Mouse (Mus musculus): ENCODE data around the gene Sorbs1. TPM values are rescaled to one million over a fixed set of nuclear protein-coding genes. Genes with fewer than 3 reads are reported as not detected.

The Sorbs1 gene
- polyA plus RNA-seq, 1 experiment from 2014 or later: 92.0 TPM

DNA sequence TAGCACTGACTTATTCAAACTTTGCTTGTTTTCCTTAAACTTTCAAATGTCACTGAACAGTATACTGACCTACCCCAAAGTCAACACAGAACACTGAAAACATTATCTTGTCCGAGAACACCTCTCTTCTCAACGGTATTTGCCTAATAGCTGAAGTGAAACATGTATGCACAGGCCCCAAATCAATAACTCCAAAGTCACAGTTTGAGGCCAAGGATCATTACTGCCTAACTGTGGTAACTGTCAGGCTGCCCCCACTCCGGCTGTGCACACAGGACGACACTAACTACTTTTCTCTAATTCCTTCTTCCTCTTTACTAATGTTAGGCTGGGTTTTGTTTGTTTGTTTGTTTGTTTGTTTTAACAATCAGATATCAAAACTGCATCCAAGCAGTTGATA, 103.1 kb downstream of the Sorbs1 start:
- WGBS: 72% methylated on average over 4 of the region's 4 CpGs
- no peaks in the 10 kb centered on the region for H3K9me3 ChIP-seq
- no peak overlapping the region for H3K9ac ChIP-seq
- no peaks in the 10 kb centered on the region for H3K27me3 ChIP-seq
- H3K4me2 ChIP-seq: no peak overlapping the region
- H3K27ac ChIP-seq (replicated peaks): 0 out of 2 replicates have a peak overlapping the region, but pooled peaks have one; percentile 43
- peaks cover 23% of the 10 kb centered on the region for H3K4me1 ChIP-seq (replicated peaks)
- no peak for ATAC-seq (ENCODE audit: low FRiP score, low read depth)
- H3K4me3 ChIP-seq: no peak overlapping the region
- H3K36me3 ChIP-seq: no peaks in the 10 kb centered on the region

DNA sequence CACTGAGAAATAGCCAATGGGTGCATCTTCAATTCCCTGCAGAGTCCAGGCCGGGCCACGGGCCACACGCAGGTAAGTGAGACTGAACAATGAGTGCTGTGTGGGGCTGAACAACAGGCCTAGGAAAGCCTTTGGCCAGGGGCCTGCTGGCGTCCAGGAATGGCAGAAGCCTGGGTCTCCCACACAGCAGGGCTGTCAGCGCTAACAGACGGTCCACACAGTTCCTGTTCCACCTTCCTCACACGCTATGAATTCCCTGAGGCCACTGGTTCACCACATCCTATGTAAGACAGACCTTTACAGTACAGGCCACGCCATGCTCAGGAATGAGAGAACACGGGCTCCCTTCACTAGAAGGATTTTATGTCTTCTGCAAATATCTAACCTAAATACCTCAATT, 103.5 kb downstream of the Sorbs1 start:
- H3K27me3 ChIP-seq: no peaks in the 10 kb centered on the region
- H3K9ac ChIP-seq: no peak overlapping the region
- H3K36me3 ChIP-seq: no peaks in the 10 kb centered on the region
- H3K9me3 ChIP-seq: no peaks in the 10 kb centered on the region
- H3K27ac ChIP-seq (replicated peaks): 0 out of 2 replicates have a peak overlapping the region, but pooled peaks have one; percentile 14
- peak; percentile 27; the same call in 1 of the 2 replicates for ATAC-seq (ENCODE audit: low FRiP score, low read depth)
- WGBS: 60% methylated on average over 9 of the region's 9 CpGs
- H3K4me1 ChIP-seq (replicated peaks): peaks cover 20% of the 10 kb centered on the region
- H3K4me2 ChIP-seq: no peak overlapping the region
- H3K4me3 ChIP-seq: no peak overlapping the region

DNA sequence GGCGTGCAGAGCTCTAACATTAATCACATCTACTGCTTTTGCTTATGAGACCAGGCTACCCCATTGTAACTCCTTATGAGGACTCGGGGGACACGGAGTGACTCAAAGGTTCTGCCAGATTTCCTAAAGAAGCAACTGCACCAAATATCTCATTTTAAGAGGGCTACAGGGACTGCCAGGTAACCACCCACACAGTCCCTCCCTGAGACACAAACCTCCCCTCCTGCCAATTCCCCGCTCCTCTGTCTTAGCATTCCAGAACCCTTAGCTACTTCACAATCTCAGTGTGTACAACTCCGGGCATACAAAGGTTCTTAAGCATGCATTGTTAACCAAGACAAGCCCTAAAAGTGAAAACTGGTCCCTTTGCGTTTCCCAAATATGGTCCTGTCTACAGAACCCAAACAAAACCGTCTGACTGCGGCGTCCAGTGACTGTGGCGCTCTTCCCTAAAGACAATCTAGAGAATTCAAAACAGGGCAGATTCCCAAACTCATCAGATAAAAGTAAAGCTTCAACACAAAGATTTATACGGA, 104.0 kb downstream of the Sorbs1 start:
- Histone ChIP-seq H3K36me3 (no peaks in the 10 kb centered on the region), H3K4me2 (no peak overlapping the region), H3K4me3 (no peak overlapping the region), H3K9ac (no peak overlapping the region), H3K27me3 (no peaks in the 10 kb centered on the region), H3K9me3 (no peaks in the 10 kb centered on the region), H3K27ac (replicated peaks) (0 out of 2 replicates have a peak overlapping the region, but pooled peaks have one; percentile 14), H3K4me1 (replicated peaks) (peaks cover 17% of the 10 kb centered on the region; the same call in 1 of the 2 replicates)
- WGBS: 82% methylated on average over 11 of the region's 11 CpGs
- ATAC-seq (ENCODE audit: low FRiP score, low read depth): no peak

DNA sequence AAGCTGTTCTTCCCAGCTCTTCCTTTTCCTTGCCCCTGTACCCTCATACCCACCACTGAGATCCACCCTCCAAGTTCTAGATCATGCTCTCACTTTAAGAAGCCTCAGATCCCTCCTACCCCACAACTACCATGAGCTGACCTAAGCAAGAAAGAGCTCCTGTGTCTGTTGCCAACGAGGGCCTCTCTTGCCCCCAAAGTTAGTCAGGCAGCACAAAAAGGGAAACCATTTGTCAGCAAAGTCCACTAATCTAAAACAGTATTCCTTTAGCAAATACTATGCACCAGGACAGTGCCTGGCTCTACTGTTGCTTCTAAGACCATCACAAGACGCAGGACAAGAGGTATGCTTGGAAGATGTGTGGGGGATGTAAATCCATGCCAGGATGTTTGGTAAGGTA, 106.4 kb downstream of the Sorbs1 start:
- no peaks in the 10 kb centered on the region for H3K9me3 ChIP-seq
- no peaks in the 10 kb centered on the region for H3K27me3 ChIP-seq
- WGBS: 87% methylated on average over 2 of the region's 2 CpGs
- no peak overlapping the region for H3K4me3 ChIP-seq
- H3K4me1 ChIP-seq (replicated peaks): peaks cover 17% of the 10 kb centered on the region; the same call in 1 of the 2 replicates
- H3K36me3 ChIP-seq: no peaks in the 10 kb centered on the region
- H3K27ac ChIP-seq (replicated peaks): no peak overlapping the region
- ATAC-seq (ENCODE audit: low FRiP score, low read depth): no peak
- H3K4me2 ChIP-seq: no peak overlapping the region
- no peak overlapping the region for H3K9ac ChIP-seq

DNA sequence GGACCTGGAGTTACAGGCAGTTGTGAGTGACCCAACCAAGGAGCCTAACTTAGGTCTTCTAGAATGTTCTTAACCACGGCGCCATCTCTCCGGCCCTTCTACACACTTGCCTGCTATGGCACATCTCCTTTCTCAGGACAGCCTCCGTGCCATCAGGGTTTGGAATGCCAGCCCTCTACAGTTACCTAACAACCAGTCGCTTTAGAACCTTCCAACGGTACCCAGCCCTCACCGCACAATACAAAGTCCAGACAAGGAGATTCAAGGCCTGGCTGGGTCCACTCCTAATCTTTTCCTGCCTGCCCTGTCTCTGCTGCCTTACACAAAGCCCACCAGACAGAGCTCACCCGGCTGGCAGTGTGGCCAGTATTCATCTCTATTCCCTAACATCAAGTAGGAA, 106.9 kb downstream of the Sorbs1 start:
- H3K36me3 ChIP-seq: no peaks in the 10 kb centered on the region
- 95% methylated on average over 8 of the region's 8 CpGs for WGBS
- H3K9me3 ChIP-seq: no peaks in the 10 kb centered on the region
- ATAC-seq (ENCODE audit: low FRiP score, low read depth): no peak
- no peak overlapping the region for H3K4me3 ChIP-seq
- no peaks in the 10 kb centered on the region for H3K27me3 ChIP-seq
- H3K9ac ChIP-seq: no peak overlapping the region
- peaks cover 17% of the 10 kb centered on the region; the same call in 1 of the 2 replicates for H3K4me1 ChIP-seq (replicated peaks)
- H3K27ac ChIP-seq (replicated peaks): no peak overlapping the region
- no peak overlapping the region for H3K4me2 ChIP-seq

DNA sequence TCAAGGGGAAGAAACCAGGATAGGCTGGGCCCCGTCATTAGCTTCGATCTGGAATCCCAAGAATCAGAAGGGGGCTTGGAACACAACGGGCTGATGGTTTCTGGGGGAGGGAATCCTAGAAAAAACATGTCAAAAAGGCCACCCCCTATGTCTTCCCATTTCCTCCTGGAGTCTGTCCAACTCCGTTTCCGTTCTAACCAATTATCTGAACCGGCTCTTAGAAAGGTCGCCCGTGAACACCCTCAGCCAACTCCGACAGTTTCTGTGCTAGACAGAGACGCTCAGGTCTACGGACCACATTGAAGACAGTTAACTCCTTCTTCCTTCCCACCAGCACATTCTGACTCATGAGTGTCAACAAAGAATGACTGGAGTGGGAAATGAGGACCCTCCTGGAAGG, 107.8 kb downstream of the Sorbs1 start:
- no peak overlapping the region for H3K9ac ChIP-seq
- no peaks in the 10 kb centered on the region for H3K36me3 ChIP-seq
- ATAC-seq (ENCODE audit: low FRiP score, low read depth): no peak
- H3K4me1 ChIP-seq (replicated peaks): peaks cover 9% of the 10 kb centered on the region; the same call in 1 of the 2 replicates
- 0 out of 2 replicates have a peak overlapping the region, but pooled peaks have one; percentile 4 for H3K27ac ChIP-seq (replicated peaks)
- 59% methylated on average over 11 of the region's 11 CpGs for WGBS
- H3K4me3 ChIP-seq: no peak overlapping the region
- H3K9me3 ChIP-seq: no peaks in the 10 kb centered on the region
- no peaks in the 10 kb centered on the region for H3K27me3 ChIP-seq
- H3K4me2 ChIP-seq: no peak overlapping the region

GRCm38 (mm10) chr19:40404582-40404981, 109.0 kb downstream of the Sorbs1 start:
- Histone ChIP-seq H3K4me3 (no peak overlapping the region), H3K36me3 (no peaks in the 10 kb centered on the region), H3K27me3 (no peaks in the 10 kb centered on the region), H3K4me2 (no peak overlapping the region), H3K4me1 (replicated peaks) (0 out of 2 replicates have a peak, but pooled peaks cover 3% of the 10 kb centered on the region), H3K27ac (replicated peaks) (no peak overlapping the region), H3K9ac (no peak overlapping the region), H3K9me3 (no peaks in the 10 kb centered on the region)
- 84% methylated on average over 2 of the region's 2 CpGs for WGBS
- ATAC-seq (ENCODE audit: low FRiP score, low read depth): no peak

GRCm38 (mm10) chr19:40403999-40404398, 109.6 kb downstream of the Sorbs1 start:
- WGBS: 85% methylated on average over 4 of the region's 4 CpGs

GRCm38 (mm10) chr19:40402155-40402963, 111.2 kb downstream of the Sorbs1 start:
- no peak overlapping the region for H3K9ac ChIP-seq
- WGBS: 78% methylated on average over 15 of the region's 15 CpGs

More at GRCm38 (mm10) chr19:40403999-40404398, 109.6 kb downstream of the Sorbs1 start:
- Histone ChIP-seq H3K4me3 (no peak overlapping the region), H3K9ac (no peak overlapping the region), H3K4me2 (no peak overlapping the region), H3K36me3 (no peaks in the 10 kb centered on the region), H3K27me3 (no peaks in the 10 kb centered on the region), H3K4me1 (replicated peaks) (0 out of 2 replicates have a peak, but pooled peaks cover 3% of the 10 kb centered on the region), H3K9me3 (no peaks in the 10 kb centered on the region), H3K27ac (replicated peaks) (no peak overlapping the region)
- no peak for ATAC-seq (ENCODE audit: low FRiP score, low read depth)

GRCm38 (mm10) chr19:40401213-40401612, 112.4 kb downstream of the Sorbs1 start:
- Histone ChIP-seq H3K27ac (replicated peaks) (no peak overlapping the region), H3K9ac (no peak overlapping the region), H3K36me3 (peaks cover 7% of the 10 kb centered on the region; the same call in 1 of the 2 replicates), H3K9me3 (no peaks in the 10 kb centered on the region), H3K4me1 (replicated peaks) (peaks cover 7% of the 10 kb centered on the region), H3K4me3 (no peak overlapping the region), H3K4me2 (no peak overlapping the region), H3K27me3 (no peaks in the 10 kb centered on the region)
- WGBS: 74% methylated on average over 7 of the region's 7 CpGs
- no peak for ATAC-seq (ENCODE audit: low FRiP score, low read depth)

More at GRCm38 (mm10) chr19:40402155-40402963, 111.2 kb downstream of the Sorbs1 start:
- no peak for ATAC-seq (ENCODE audit: low FRiP score, low read depth)
- Histone ChIP-seq H3K4me1 (replicated peaks) (0 out of 2 replicates have a peak, but pooled peaks cover 3% of the 10 kb centered on the region), H3K4me3 (no peak overlapping the region), H3K4me2 (no peak overlapping the region), H3K27me3 (no peaks in the 10 kb centered on the region), H3K9me3 (no peaks in the 10 kb centered on the region), H3K36me3 (peaks cover 7% of the 10 kb centered on the region; the same call in 1 of the 2 replicates), H3K27ac (replicated peaks) (no peak overlapping the region)

DNA sequence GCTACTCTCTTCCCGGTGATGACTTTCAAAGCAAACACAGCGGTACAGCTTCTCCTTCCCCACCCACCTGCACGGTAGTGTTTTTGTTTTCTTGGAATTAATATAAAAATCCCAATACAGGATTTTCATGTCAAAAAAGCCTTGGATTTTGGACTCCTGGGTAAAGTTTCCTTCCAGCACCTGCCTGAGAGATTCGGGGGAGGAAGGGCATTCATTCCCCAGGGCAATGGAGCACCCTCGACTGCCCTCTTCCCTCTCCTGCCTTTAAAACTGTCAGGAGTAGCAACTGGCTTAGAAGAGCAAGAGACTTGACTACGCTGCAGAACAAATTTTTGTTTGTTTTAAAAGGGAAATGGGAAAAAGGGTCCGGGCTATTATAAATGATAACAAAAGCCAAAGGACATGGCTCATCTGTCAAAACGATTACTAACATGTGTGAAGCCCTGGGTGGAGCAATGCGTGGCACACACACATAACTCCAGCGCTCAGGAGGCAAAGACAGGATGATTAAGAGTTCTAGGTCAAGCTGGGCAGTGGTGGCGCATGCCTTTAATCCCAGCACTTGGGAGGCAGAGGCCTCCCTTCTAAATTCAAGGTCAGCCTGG, 113.1 kb downstream of the Sorbs1 start:
- Histone ChIP-seq H3K27me3 (no peaks in the 10 kb centered on the region), H3K27ac (replicated peaks) (no peak overlapping the region), H3K36me3 (peaks cover 7% of the 10 kb centered on the region; the same call in 1 of the 2 replicates), H3K4me2 (no peak overlapping the region), H3K9ac (no peak overlapping the region), H3K9me3 (no peaks in the 10 kb centered on the region), H3K4me3 (no peak overlapping the region), H3K4me1 (replicated peaks) (peaks cover 14% of the 10 kb centered on the region)
- no peak for ATAC-seq (ENCODE audit: low FRiP score, low read depth)
- 64% methylated on average over 11 of the region's 11 CpGs for WGBS
